Mouse (Mus musculus) kidney, embryonic 14.5 days (tissue): ENCODE data around the gene Aoah. TPM values are rescaled to one million over a fixed set of nuclear protein-coding genes. Genes with fewer than 3 reads are reported as not detected.

Source experiments
- ATAC-seq: fragments of 200-750 bp; cut with Nextera tagmentation; 2 replicates; pipeline ENCODE4 v1.8.0; 2017; ENCODE audit warnings: moderate number of reproducible peaks, mild to moderate bottlenecking, moderate TSS enrichment, moderate library complexity; ENCODE audit not compliant: low FRiP score, low TSS enrichment
- H3K27ac ChIP-seq: fragments of 300-500 bp; sonication (generic); 2 replicates; pipeline ENCODE4 v1.5.1; 2014; ENCODE audit warnings: low read depth, mild to moderate bottlenecking, low read length, moderate library complexity, mixed read lengths
- H3K27me3 ChIP-seq: fragments of 300-500 bp; sonication (generic); 2 replicates; pipeline ENCODE4 v1.6.1; 2014; ENCODE audit warnings: mild to moderate bottlenecking, low read length; ENCODE audit not compliant: control insufficient read depth, insufficient read depth
- H3K36me3 ChIP-seq: fragments of 300-500 bp; sonication (generic); 2 replicates; pipeline ENCODE4 v1.6.1; 2014; ENCODE audit warnings: low read length, mixed read lengths; ENCODE audit not compliant: control insufficient read depth, insufficient read depth
- H3K4me1 ChIP-seq: fragments of 300-500 bp; sonication (generic); 2 replicates; pipeline ENCODE4 v1.6.1; 2014; ENCODE audit warnings: low read length, mixed read lengths; ENCODE audit not compliant: control insufficient read depth, insufficient read depth
- H3K4me2 ChIP-seq: fragments of 300-500 bp; sonication (generic); replicated peaks from 2 replicates; pipeline ENCODE4 v1.6.1; 2014; ENCODE audit warnings: low read depth, mild to moderate bottlenecking, low read length
- H3K4me3 ChIP-seq: fragments of 300-500 bp; sonication (generic); 2 replicates; pipeline ENCODE4 v1.5.1; 2014; ENCODE audit warnings: mild to moderate bottlenecking, low read length
- H3K9ac ChIP-seq: fragments of 300-500 bp; sonication (generic); 2 replicates; pipeline ENCODE4 v1.6.1; 2014; ENCODE audit warnings: low read depth, mild to moderate bottlenecking, low read length, moderate library complexity
- H3K9me3 ChIP-seq: fragments of 300-500 bp; sonication (generic); 2 replicates; pipeline ENCODE4 v1.6.1; 2016; ENCODE audit warnings: low read length; ENCODE audit not compliant: control insufficient read depth
- WGBS: fragments of 180-500 bp; shearing (Covaris S2); extraction: QIAGEN DNeasy Blood & Tissue Kit; methylation state at CpG from one replicate; pipeline ENCODE4 v1.1.7; 2014; 5-methylcytosine and 5-hydroxymethylcytosine counted together
- polyA plus RNA-seq: library from polyadenylated mRNA; unstranded; fragments of >200 nt; fragmentation: Nextera tagmentation; extraction: Ambion mirVana; gene quantifications from 2 replicates; pipeline ENCODE4 v1.2.1, GENCODE M21; 2014

The Aoah gene
- 0.57 and 0.95 TPM in 2 replicates for polyA plus RNA-seq

- 67% methylated on average over 4 of the region's 4 CpGs for whole genome bisulfite sequencing
- H3K27ac ChIP-seq: no peak within 1 kb of the TSS
- no peak for ATAC-seq
- no peaks in the 10 kb centered on the region for H3K36me3 ChIP-seq
- H3K4me3 ChIP-seq: no peak within 1 kb of the TSS
- H3K4me2 ChIP-seq: no peak within 1 kb of the TSS
- no peaks in the 10 kb centered on the region for H3K27me3 ChIP-seq
- H3K4me1 ChIP-seq: no peaks in the 10 kb centered on the region
- H3K9ac ChIP-seq: no peak within 1 kb of the TSS
- H3K9me3 ChIP-seq: no peaks in the 10 kb centered on the region
These were observed at the start of gene Aoah for GRCm38 (mm10) chr13:20793901-20794300. Aoah (plus strand) TSS chr13:20794113.

GRCm38 (mm10) chr13:20754843-20755242 lies 39.1 kb upstream of the Aoah start:
- ATAC-seq: no peak
- Histone ChIP-seq H3K4me2 (no peak overlapping the region), H3K4me1 (no peaks in the 10 kb centered on the region), H3K9me3 (no peaks in the 10 kb centered on the region), H3K27ac (no peak overlapping the region), H3K9ac (no peak overlapping the region), H3K4me3 (no peak overlapping the region), H3K27me3 (no peaks in the 10 kb centered on the region), H3K36me3 (no peaks in the 10 kb centered on the region)
- 71% methylated on average over 1 of the region's 1 CpGs for WGBS

GRCm38 (mm10) chr13:20783648-20784047 lies 10.3 kb upstream of the Aoah start:
- H3K4me1 ChIP-seq: no peaks in the 10 kb centered on the region
- H3K9me3 ChIP-seq: no peaks in the 10 kb centered on the region
- H3K27me3 ChIP-seq: no peaks in the 10 kb centered on the region
- H3K27ac ChIP-seq: no peak overlapping the region
- H3K9ac ChIP-seq: no peak overlapping the region
- no peak overlapping the region for H3K4me2 ChIP-seq
- 75% methylated on average over 5 of the region's 5 CpGs for WGBS
- ATAC-seq: no peak
- H3K4me3 ChIP-seq: no peak overlapping the region
- no peaks in the 10 kb centered on the region for H3K36me3 ChIP-seq

GRCm38 (mm10) chr13:20784060-20784459 lies 9.9 kb upstream of the Aoah start:
- no peak for ATAC-seq
- Histone ChIP-seq H3K36me3 (no peaks in the 10 kb centered on the region), H3K9ac (no peak overlapping the region), H3K27ac (no peak overlapping the region), H3K4me1 (no peaks in the 10 kb centered on the region), H3K4me3 (no peak overlapping the region), H3K4me2 (no peak overlapping the region), H3K9me3 (no peaks in the 10 kb centered on the region), H3K27me3 (no peaks in the 10 kb centered on the region)
- 85% methylated on average over 6 of the region's 6 CpGs for WGBS

- H3K9me3 ChIP-seq: no peaks in the 10 kb centered on the region
- ATAC-seq: no peak
- no peak overlapping the region for H3K27ac ChIP-seq
- no peak overlapping the region for H3K4me3 ChIP-seq
- no peaks in the 10 kb centered on the region for H3K27me3 ChIP-seq
- no peaks in the 10 kb centered on the region for H3K4me1 ChIP-seq
- no peak overlapping the region for H3K9ac ChIP-seq
- no peaks in the 10 kb centered on the region for H3K36me3 ChIP-seq
- H3K4me2 ChIP-seq: no peak overlapping the region
- WGBS: 88% methylated on average over 7 of the region's 7 CpGs
These were observed 8.0 kb upstream of the Aoah start for GRCm38 (mm10) chr13:20785960-20786359.

GRCm38 (mm10) chr13:20786825-20787245 lies 7.1 kb upstream of the Aoah start:
- Histone ChIP-seq H3K27ac (no peak overlapping the region), H3K4me2 (no peak overlapping the region), H3K9me3 (no peaks in the 10 kb centered on the region), H3K4me1 (no peaks in the 10 kb centered on the region), H3K9ac (no peak overlapping the region), H3K36me3 (no peaks in the 10 kb centered on the region), H3K4me3 (no peak overlapping the region), H3K27me3 (no peaks in the 10 kb centered on the region)
- WGBS: 73% methylated on average over 1 of the region's 1 CpGs
- no peak for ATAC-seq

- H3K27ac ChIP-seq: no peak overlapping the region
- no peaks in the 10 kb centered on the region for H3K9me3 ChIP-seq
- no peaks in the 10 kb centered on the region for H3K27me3 ChIP-seq
- H3K4me1 ChIP-seq: no peaks in the 10 kb centered on the region
- 74% methylated on average over 4 of the region's 4 CpGs for WGBS
- no peaks in the 10 kb centered on the region for H3K36me3 ChIP-seq
- H3K9ac ChIP-seq: no peak overlapping the region
- no peak overlapping the region for H3K4me3 ChIP-seq
- ATAC-seq: no peak
- H3K4me2 ChIP-seq: no peak overlapping the region
These were observed 6.0 kb upstream of the Aoah start for GRCm38 (mm10) chr13:20787952-20788351.

GRCm38 (mm10) chr13:20796651-20797050 lies 2.7 kb downstream of the Aoah start:
- Histone ChIP-seq H3K27me3 (no peaks in the 10 kb centered on the region), H3K9me3 (no peaks in the 10 kb centered on the region), H3K36me3 (no peaks in the 10 kb centered on the region), H3K9ac (no peak overlapping the region), H3K4me2 (no peak overlapping the region), H3K4me3 (no peak overlapping the region), H3K4me1 (no peaks in the 10 kb centered on the region), H3K27ac (no peak overlapping the region)
- 83% methylated on average over 3 of the region's 3 CpGs for WGBS
- ATAC-seq: no peak

- WGBS: 49% methylated on average over 2 of the region's 2 CpGs
These were observed 4.6 kb downstream of the Aoah start for GRCm38 (mm10) chr13:20798536-20798935.

More at GRCm38 (mm10) chr13:20798536-20798935, 4.6 kb downstream of the Aoah start:
- no peaks in the 10 kb centered on the region for H3K27me3 ChIP-seq
- ATAC-seq: no peak
- no peaks in the 10 kb centered on the region for H3K4me1 ChIP-seq
- no peaks in the 10 kb centered on the region for H3K36me3 ChIP-seq
- no peak overlapping the region for H3K4me2 ChIP-seq
- H3K4me3 ChIP-seq: no peak overlapping the region
- no peak overlapping the region for H3K27ac ChIP-seq
- no peaks in the 10 kb centered on the region for H3K9me3 ChIP-seq
- H3K9ac ChIP-seq: no peak overlapping the region
